Mouse (Mus musculus): Measurements from ENCODE around the gene Lpp. TPM values are rescaled to one million over a fixed set of nuclear protein-coding genes. Genes with fewer than 3 reads are reported as not detected.

Gene Lpp
- total and polyA plus RNA-seq, 3 experiments: 0.16 TPM; not detected in 2

DNA sequence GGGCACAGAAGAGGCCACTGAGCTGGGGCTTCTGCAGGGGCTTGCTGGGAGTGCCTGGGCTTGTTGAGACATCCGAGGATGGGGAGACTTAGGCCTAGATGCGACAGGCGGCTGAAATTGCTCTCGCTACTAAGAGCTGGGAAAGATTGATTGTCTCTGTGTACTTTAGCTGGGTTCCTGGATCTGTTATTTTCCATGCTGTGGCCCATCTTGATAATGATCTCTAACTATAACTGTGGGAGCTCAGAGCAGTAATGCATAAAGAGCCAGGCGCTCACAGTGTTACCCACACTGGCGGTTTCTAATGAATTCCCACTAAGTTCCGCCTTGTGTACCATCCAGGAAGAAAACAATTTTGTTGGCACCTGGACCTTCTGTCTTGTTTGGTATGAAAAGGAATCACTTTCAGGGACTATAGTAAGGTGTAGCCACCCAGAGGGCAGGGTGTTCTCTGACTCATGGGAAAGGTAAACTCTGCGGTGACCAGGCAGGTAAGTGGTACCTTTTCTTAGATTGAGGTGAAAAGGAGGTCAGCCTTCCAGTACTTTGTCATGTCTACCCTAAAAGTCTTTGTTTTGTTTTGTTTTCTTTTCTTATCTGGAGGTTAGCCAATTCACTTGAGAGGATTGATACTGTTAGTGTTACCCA, 10.6 kb downstream of the Lpp start:
- no peak for TF ChIP-seq GATA1 (IDR thresholded peaks at IDR 0.05; ENCODE audit: borderline replicate concordance, low read length)
- no peak for TF ChIP-seq POLR2AphosphoS5 (IDR thresholded peaks at IDR 0.05; ENCODE audit: insufficient replicate concordance, low read depth, low read length)
- no peak for TF ChIP-seq GATA2 (IDR thresholded peaks at IDR 0.05; ENCODE audit: borderline replicate concordance, low read depth, low read length)
- TF ChIP-seq TAL1 (conservative IDR thresholded peaks at IDR 0.05; ENCODE audit: low read depth, low read length): no peak
- TF ChIP-seq CTCF (IDR thresholded peaks at IDR 0.05; ENCODE audit: low read depth, low read length): no peak
- ATAC-seq (ENCODE audit: extremely low read depth, insufficient number of reproducible peaks, low FRiP score, poor library complexity, severe bottlenecking): no peak

DNA sequence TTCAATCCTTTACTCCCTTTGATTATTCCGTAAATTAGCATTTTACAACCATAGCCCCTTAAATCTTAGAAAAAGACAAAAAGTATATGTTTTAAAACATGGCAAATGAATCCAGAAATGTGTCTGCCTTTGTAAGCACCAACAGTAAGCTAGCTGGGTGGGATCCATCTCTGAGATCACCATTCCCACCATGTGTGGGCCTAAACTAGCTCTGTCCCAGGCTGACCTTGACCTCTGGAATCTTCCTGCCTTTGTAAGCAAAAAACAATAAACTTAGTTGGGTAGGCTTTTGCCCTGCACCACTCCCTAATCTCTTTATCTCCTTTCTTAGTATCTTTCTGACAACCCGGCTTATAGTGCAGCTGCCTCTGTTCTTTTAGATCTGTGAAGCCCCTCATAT, 13.2 kb downstream of the Lpp start:
- ATAC-seq (ENCODE audit: extremely low read depth, insufficient number of reproducible peaks, low FRiP score, poor library complexity, severe bottlenecking) (no peak), DNase-seq (ENCODE audit: low spot score) (no peak)
- Histone ChIP-seq H3K27me3 (ENCODE audit: insufficient read depth, low read length) (no peaks in the 10 kb centered on the region), H3K9me3 (replicated peaks) (peaks cover 22% of the 10 kb centered on the region), H3K4me3 (ENCODE audit: low read depth, low read length) (no peak overlapping the region), H3K4me1 (ENCODE audit: insufficient read depth, low read depth, low read length) (no peaks in the 10 kb centered on the region), H3K36me3 (replicated peaks) (no peaks in the 10 kb centered on the region)
- no peak for TF ChIP-seq TAL1 (conservative IDR thresholded peaks at IDR 0.05; ENCODE audit: low read depth, low read length)
- TF ChIP-seq GATA1 (IDR thresholded peaks at IDR 0.05; ENCODE audit: borderline replicate concordance, low read length): no peak
- TF ChIP-seq POLR2AphosphoS5 (IDR thresholded peaks at IDR 0.05; ENCODE audit: insufficient replicate concordance, low read depth, low read length): no peak
- no peak for TF ChIP-seq CTCF (IDR thresholded peaks at IDR 0.05; ENCODE audit: low read depth, low read length)
- TF ChIP-seq GATA2 (IDR thresholded peaks at IDR 0.05; ENCODE audit: borderline replicate concordance, low read depth, low read length): no peak

More for the DNA sequence above, 10.6 kb downstream of the Lpp start:
- H3K9me3 ChIP-seq (replicated peaks): peaks cover 11% of the 10 kb centered on the region
- no peaks in the 10 kb centered on the region for H3K36me3 ChIP-seq (replicated peaks)
- no peaks in the 10 kb centered on the region for H3K27me3 ChIP-seq (ENCODE audit: insufficient read depth, low read length)
- no peaks in the 10 kb centered on the region for H3K4me1 ChIP-seq (ENCODE audit: insufficient read depth, low read depth, low read length)
- no peak overlapping the region for H3K4me3 ChIP-seq (ENCODE audit: low read depth, low read length)
- no peak for DNase-seq (ENCODE audit: low spot score)

DNA sequence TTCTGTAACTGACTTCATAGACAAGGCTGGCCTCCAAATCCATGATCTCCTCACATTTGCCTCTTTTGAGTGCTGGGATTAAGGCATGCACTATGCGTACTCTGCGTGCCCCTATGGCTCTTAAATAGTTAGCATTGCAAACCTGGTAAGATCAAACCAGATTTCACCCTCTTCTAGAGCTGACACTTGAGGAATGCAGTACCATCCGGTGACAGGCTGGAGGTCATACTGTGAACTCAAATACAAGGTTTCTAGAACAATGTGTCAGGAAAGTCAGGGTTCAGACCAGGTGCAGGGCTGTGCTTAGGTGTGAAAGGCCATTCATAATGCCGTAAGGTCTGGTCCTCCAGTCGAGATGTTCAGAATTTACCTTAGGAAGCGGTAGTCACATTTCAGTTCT, 18.0 kb downstream of the Lpp start:
- no peak for TF ChIP-seq GATA1 (IDR thresholded peaks at IDR 0.05; ENCODE audit: borderline replicate concordance, low read length)
- TF ChIP-seq POLR2AphosphoS5 (IDR thresholded peaks at IDR 0.05; ENCODE audit: insufficient replicate concordance, low read depth, low read length): no peak
- no peak for TF ChIP-seq CTCF (IDR thresholded peaks at IDR 0.05; ENCODE audit: low read depth, low read length)
- ATAC-seq (ENCODE audit: extremely low read depth, insufficient number of reproducible peaks, low FRiP score, poor library complexity, severe bottlenecking) (no peak), DNase-seq (ENCODE audit: low spot score) (no peak)
- Histone ChIP-seq H3K36me3 (replicated peaks) (no peaks in the 10 kb centered on the region), H3K9me3 (replicated peaks) (peaks cover 33% of the 10 kb centered on the region), H3K27me3 (ENCODE audit: insufficient read depth, low read length) (no peaks in the 10 kb centered on the region), H3K4me3 (ENCODE audit: low read depth, low read length) (no peak overlapping the region), H3K4me1 (ENCODE audit: insufficient read depth, low read depth, low read length) (no peaks in the 10 kb centered on the region)

DNA sequence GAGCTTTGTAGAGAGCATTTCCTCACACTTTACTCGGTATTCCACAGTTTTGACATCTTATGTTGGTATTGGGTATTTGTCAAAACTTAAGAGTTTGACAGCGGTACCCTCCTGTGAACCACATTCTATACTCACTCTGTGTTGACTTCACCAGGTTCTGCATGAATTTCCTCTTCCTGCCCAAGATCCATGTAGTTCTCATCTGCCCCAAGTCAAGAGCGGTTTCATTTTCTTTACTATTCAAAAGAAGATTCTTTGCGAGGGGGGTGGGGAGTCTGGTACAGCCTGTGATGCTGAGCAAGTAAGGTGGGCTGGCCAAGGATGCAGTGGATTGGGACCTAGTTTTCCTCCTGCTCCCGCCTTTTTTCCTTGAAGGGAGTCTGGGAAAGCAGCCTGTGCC, 18.9 kb downstream of the Lpp start:
- no peak for TF ChIP-seq TAL1 (conservative IDR thresholded peaks at IDR 0.05; ENCODE audit: low read depth, low read length)
- no peak for TF ChIP-seq POLR2AphosphoS5 (IDR thresholded peaks at IDR 0.05; ENCODE audit: insufficient replicate concordance, low read depth, low read length)
- no peak for TF ChIP-seq GATA1 (IDR thresholded peaks at IDR 0.05; ENCODE audit: borderline replicate concordance, low read length)
- no peak for TF ChIP-seq GATA2 (IDR thresholded peaks at IDR 0.05; ENCODE audit: borderline replicate concordance, low read depth, low read length)
- no peak for TF ChIP-seq CTCF (IDR thresholded peaks at IDR 0.05; ENCODE audit: low read depth, low read length)
- H3K9me3 ChIP-seq (replicated peaks): peaks cover 41% of the 10 kb centered on the region
- no peak for DNase-seq (ENCODE audit: low spot score)
- H3K36me3 ChIP-seq (replicated peaks): no peaks in the 10 kb centered on the region
- H3K27me3 ChIP-seq (ENCODE audit: insufficient read depth, low read length): no peaks in the 10 kb centered on the region
- no peak for ATAC-seq (ENCODE audit: extremely low read depth, insufficient number of reproducible peaks, low FRiP score, poor library complexity, severe bottlenecking)
- H3K4me1 ChIP-seq (ENCODE audit: insufficient read depth, low read depth, low read length): no peaks in the 10 kb centered on the region
- H3K4me3 ChIP-seq (ENCODE audit: low read depth, low read length): no peak overlapping the region

DNA sequence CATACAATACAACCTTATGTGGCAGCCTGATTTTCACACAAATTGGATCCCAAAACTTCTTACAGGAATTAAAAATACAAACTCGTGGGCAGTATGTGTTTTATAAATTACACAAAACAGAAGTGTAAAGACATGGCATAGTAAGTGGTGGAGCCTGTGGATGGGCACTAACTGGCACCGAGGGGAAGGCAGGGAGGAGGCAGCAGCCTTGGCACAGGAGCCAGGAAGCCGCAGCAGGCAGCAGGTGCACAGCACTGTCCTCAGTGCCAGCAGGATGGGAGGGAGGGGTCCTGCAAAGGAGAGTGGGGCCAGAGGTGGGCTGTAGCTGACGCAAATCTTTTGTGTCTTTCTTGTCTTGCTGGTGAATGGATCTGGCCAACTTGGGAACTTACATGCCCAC, 19.8 kb downstream of the Lpp start:
- Histone ChIP-seq H3K9me3 (replicated peaks) (peaks cover 43% of the 10 kb centered on the region), H3K36me3 (replicated peaks) (no peaks in the 10 kb centered on the region), H3K4me3 (ENCODE audit: low read depth, low read length) (no peak overlapping the region), H3K4me1 (ENCODE audit: insufficient read depth, low read depth, low read length) (no peaks in the 10 kb centered on the region), H3K27me3 (ENCODE audit: insufficient read depth, low read length) (no peaks in the 10 kb centered on the region)
- no peak for TF ChIP-seq TAL1 (conservative IDR thresholded peaks at IDR 0.05; ENCODE audit: low read depth, low read length)
- no peak for TF ChIP-seq GATA2 (IDR thresholded peaks at IDR 0.05; ENCODE audit: borderline replicate concordance, low read depth, low read length)
- TF ChIP-seq POLR2AphosphoS5 (IDR thresholded peaks at IDR 0.05; ENCODE audit: insufficient replicate concordance, low read depth, low read length): no peak
- TF ChIP-seq GATA1 (IDR thresholded peaks at IDR 0.05; ENCODE audit: borderline replicate concordance, low read length): no peak
- no peak for TF ChIP-seq CTCF (IDR thresholded peaks at IDR 0.05; ENCODE audit: low read depth, low read length)
- no peak for ATAC-seq (ENCODE audit: extremely low read depth, insufficient number of reproducible peaks, low FRiP score, poor library complexity, severe bottlenecking)
- DNase-seq (ENCODE audit: low spot score): no peak

DNA sequence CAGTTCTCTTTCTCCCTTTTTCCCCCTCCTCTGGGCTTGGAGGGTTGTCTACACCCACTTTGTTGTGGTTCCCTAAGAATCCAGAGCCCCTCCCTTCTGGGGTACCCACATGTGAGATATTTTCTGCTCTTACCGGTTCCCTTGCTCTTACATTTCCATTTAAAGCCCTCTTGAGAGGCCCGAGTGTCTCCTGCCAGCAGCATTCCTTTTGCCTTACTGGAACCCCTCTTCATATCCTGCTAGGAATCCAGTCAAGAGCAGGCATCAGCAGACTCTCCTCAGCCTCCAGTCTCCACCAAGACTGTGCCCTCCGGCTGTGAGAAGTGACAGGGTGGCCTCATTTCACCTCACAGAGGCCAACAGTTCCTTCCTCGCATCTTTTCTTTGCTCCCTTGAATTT, 24.7 kb downstream of the Lpp start:
- Histone ChIP-seq H3K4me1 (ENCODE audit: insufficient read depth, low read depth, low read length) (no peaks in the 10 kb centered on the region), H3K9me3 (replicated peaks) (peaks cover 53% of the 10 kb centered on the region), H3K36me3 (replicated peaks) (no peaks in the 10 kb centered on the region), H3K27me3 (ENCODE audit: insufficient read depth, low read length) (no peaks in the 10 kb centered on the region), H3K4me3 (ENCODE audit: low read depth, low read length) (no peak overlapping the region)
- DNase-seq (ENCODE audit: low spot score) (no peak), ATAC-seq (ENCODE audit: extremely low read depth, insufficient number of reproducible peaks, low FRiP score, poor library complexity, severe bottlenecking) (no peak)
- TF ChIP-seq CTCF (IDR thresholded peaks at IDR 0.05; ENCODE audit: low read depth, low read length): no peak
